Mouse (Mus musculus) testis, adult 2 months (tissue): Measurements from ENCODE around the gene Slc25a29. TPM values are rescaled to one million over a fixed set of nuclear protein-coding genes. Genes with fewer than 3 reads are reported as not detected.
"Not testable (repeated sequence)": the region's sequence is repeated elsewhere in the genome, so short reads cannot be mapped to it uniquely, and the experiment has no call there.

Experiments
- H3K27ac ChIP-seq: fragments of 200-500 bp; 2 replicates; pipeline ENCODE4 v1.5.1; 2012; ENCODE audit warnings: low read depth, low read length; ENCODE audit not compliant: control insufficient read depth, insufficient read depth
- H3K27me3 ChIP-seq: fragments of 200-500 bp; 2 replicates; pipeline ENCODE4 v1.6.1; 2012; ENCODE audit warnings: mild to moderate bottlenecking, low read length, moderate library complexity; ENCODE audit not compliant: control insufficient read depth, insufficient read depth
- H3K36me3 ChIP-seq: fragments of 200-500 bp; 2 replicates; pipeline ENCODE4 v1.6.1; 2012; ENCODE audit warnings: mild to moderate bottlenecking, low read length; ENCODE audit not compliant: control insufficient read depth, insufficient read depth
- H3K4me1 ChIP-seq: fragments of 200-500 bp; 2 replicates; pipeline ENCODE4 v1.6.1; 2012; ENCODE audit warnings: low read length; ENCODE audit not compliant: control insufficient read depth, insufficient read depth
- H3K4me3 ChIP-seq: fragments of 200-500 bp; 2 replicates; pipeline ENCODE4 v1.5.1; 2012; ENCODE audit warnings: low read depth, mild to moderate bottlenecking, low read length, moderate library complexity, mixed read lengths; ENCODE audit not compliant: control insufficient read depth
- CTCF ChIP-seq: fragments of 200-500 bp; IDR thresholded peaks from 2 replicates; pipeline ENCODE4 v1.5.1; 2012; ENCODE audit warnings: low read depth, mild to moderate bottlenecking, inconsistent platforms, low read length, moderate library complexity; ENCODE audit not compliant: control insufficient read depth, insufficient read depth, insufficient replicate concordance
- POLR2A ChIP-seq: fragments of 200-500 bp; IDR thresholded peaks from 2 replicates; pipeline ENCODE4 v1.6.1; 2012; ENCODE audit warnings: low read depth, mild to moderate bottlenecking, inconsistent platforms, low read length, moderate library complexity; ENCODE audit not compliant: control insufficient read depth
- polyA plus RNA-seq: library from polyadenylated mRNA; depleted of rRNA; stranded (reverse); fragments of >200 nt; gene quantifications from 2 replicates; pipeline ENCODE4 v1.2.3, GENCODE M21; 2012

Gene Slc25a29
- polyA plus RNA-seq, 1 experiment: 2.8 TPM

GRCm38 (mm10) chr12:108850129-108850528 is 14.4 kb upstream of the Slc25a29 start:
- Histone ChIP-seq H3K36me3 (no peaks in the 10 kb centered on the region), H3K4me3 (no peak overlapping the region), H3K27ac (no peak overlapping the region), H3K27me3 (no peaks in the 10 kb centered on the region), H3K4me1 (peaks cover 5% of the 10 kb centered on the region; the same call in 1 of the 2 replicates)
- TF ChIP-seq POLR2A: no peak
- no peak for TF ChIP-seq CTCF

GRCm38 (mm10) chr12:108849488-108850022 is 13.9 kb upstream of the Slc25a29 start:
- Histone ChIP-seq H3K27me3 (no peaks in the 10 kb centered on the region), H3K36me3 (no peaks in the 10 kb centered on the region), H3K27ac (no peak overlapping the region), H3K4me3 (no peak overlapping the region), H3K4me1 (peaks cover 5% of the 10 kb centered on the region; the same call in 1 of the 2 replicates)
- TF ChIP-seq CTCF (no peak), POLR2A (no peak)

- H3K36me3 ChIP-seq: not testable (repeated sequence)
These were observed 12.3 kb upstream of the Slc25a29 start for GRCm38 (mm10) chr12:108848033-108848432.

GRCm38 (mm10) chr12:108842663-108843062 is 7.0 kb upstream of the Slc25a29 start:
- H3K27ac ChIP-seq: no peak overlapping the region
- no peak overlapping the region for H3K4me3 ChIP-seq
- no peaks in the 10 kb centered on the region for H3K27me3 ChIP-seq
- no peaks in the 10 kb centered on the region for H3K36me3 ChIP-seq
- TF ChIP-seq CTCF (no peak), POLR2A (no peak)
- no peaks in the 10 kb centered on the region for H3K4me1 ChIP-seq

More at GRCm38 (mm10) chr12:108848033-108848432, 12.3 kb upstream of the Slc25a29 start:
- not testable (repeated sequence) for H3K4me3 ChIP-seq, H3K27me3 ChIP-seq, H3K4me1 ChIP-seq, H3K27ac ChIP-seq

- H3K4me3 ChIP-seq: no peak overlapping the region
- H3K4me1 ChIP-seq: peaks cover 7% of the 10 kb centered on the region
- H3K36me3 ChIP-seq: no peaks in the 10 kb centered on the region
- no peaks in the 10 kb centered on the region for H3K27me3 ChIP-seq
- no peak overlapping the region for H3K27ac ChIP-seq
- TF ChIP-seq POLR2A (no peak), CTCF (no peak)
These were observed 5.5 kb upstream of the Slc25a29 start for GRCm38 (mm10) chr12:108841181-108841580.

- no peak overlapping the region for H3K27ac ChIP-seq
- H3K36me3 ChIP-seq: no peaks in the 10 kb centered on the region
- H3K4me1 ChIP-seq: peaks cover 18% of the 10 kb centered on the region
- H3K27me3 ChIP-seq: no peaks in the 10 kb centered on the region
- peak overlapping the region; percentile 85 for H3K4me3 ChIP-seq
- TF ChIP-seq CTCF (no peak), POLR2A (no peak)
These were observed 1.0 kb upstream of the Slc25a29 start for GRCm38 (mm10) chr12:108836722-108837121.

GRCm38 (mm10) chr12:108835208-108835839 is 359 bp downstream of the Slc25a29 start:
- Histone ChIP-seq H3K4me1 (peaks cover 21% of the 10 kb centered on the region), H3K4me3 (peak overlapping the region; percentile 85), H3K27me3 (no peaks in the 10 kb centered on the region), H3K36me3 (no peaks in the 10 kb centered on the region), H3K27ac (no peak overlapping the region)
- no peak for TF ChIP-seq CTCF
- no peak for TF ChIP-seq POLR2A

GRCm38 (mm10) chr12:108834786-108835185 is 897 bp downstream of the Slc25a29 start:
- TF ChIP-seq CTCF (no peak), POLR2A (no peak)
- H3K4me1 ChIP-seq: peaks cover 21% of the 10 kb centered on the region
- no peaks in the 10 kb centered on the region for H3K27me3 ChIP-seq
- no peak overlapping the region; the same call in 1 of the 2 replicates for H3K4me3 ChIP-seq
- H3K36me3 ChIP-seq: no peaks in the 10 kb centered on the region
- no peak overlapping the region for H3K27ac ChIP-seq
